Mouse (Mus musculus) liver, embryonic 16.5 days (tissue): ENCODE measurements at regions not wholly inside any gene's neighbourhood (a gene's known extent, or its start where the extent isn't known, plus 50 kb on each side); places are given as distances from the start of the nearest gene placed in this dataset.

ENCODE experiments used
- ATAC-seq: fragments of 200-750 bp; cut with Nextera tagmentation; 2 replicates; pipeline ENCODE4 v1.8.0; 2017; ENCODE audit warnings: low read depth, mild to moderate bottlenecking, moderate number of reproducible peaks, moderate library complexity
- H3K27ac ChIP-seq: fragments of 300-500 bp; sonication (generic); 2 replicates; pipeline ENCODE4 v1.5.1; 2014; ENCODE audit warnings: mild to moderate bottlenecking, low read length
- H3K27me3 ChIP-seq: fragments of 300-500 bp; sonication (generic); 2 replicates; pipeline ENCODE4 v1.6.1; 2014; ENCODE audit warnings: low read depth, low read length, mixed read lengths; ENCODE audit not compliant: control insufficient read depth, insufficient read depth
- H3K36me3 ChIP-seq: fragments of 300-500 bp; sonication (generic); 2 replicates; pipeline ENCODE4 v1.6.1; 2014; ENCODE audit warnings: mild to moderate bottlenecking; ENCODE audit not compliant: control insufficient read depth, insufficient read depth
- H3K4me1 ChIP-seq: fragments of 300-500 bp; sonication (generic); 2 replicates; pipeline ENCODE4 v1.6.1; 2014; ENCODE audit warnings: low read depth, low read length, mixed read lengths; ENCODE audit not compliant: control insufficient read depth
- H3K4me2 ChIP-seq: fragments of 300-500 bp; sonication (generic); 2 replicates; pipeline ENCODE4 v1.6.1; 2014; ENCODE audit warnings: low read depth, low read length, mixed read lengths
- H3K4me3 ChIP-seq: fragments of 300-500 bp; sonication (generic); 2 replicates; pipeline ENCODE4 v1.5.1; 2014; ENCODE audit warnings: low read depth, mild to moderate bottlenecking, low read length
- H3K9ac ChIP-seq: fragments of 300-500 bp; sonication (generic); 2 replicates; pipeline ENCODE4 v1.6.1; 2014; ENCODE audit warnings: low read depth, low read length
- H3K9me3 ChIP-seq: fragments of 300-500 bp; sonication (generic); replicated peaks from 2 replicates; pipeline ENCODE4 v1.6.1; 2016; ENCODE audit warnings: low read length; ENCODE audit not compliant: control insufficient read depth
- WGBS: fragments of 180-500 bp; shearing (Covaris S2); extraction: QIAGEN DNeasy Blood & Tissue Kit; methylation state at CpG from one replicate; pipeline ENCODE4 v1.1.7; 2014; ENCODE audit not compliant: insufficient replicate concordance; 5-methylcytosine and 5-hydroxymethylcytosine counted together

GRCm38 (mm10) chr13:101915948-101916594, 148.1 kb upstream of the Pik3r1 start:
- Histone ChIP-seq H3K4me3 (no peak overlapping the region), H3K4me2 (no peak overlapping the region), H3K27me3 (no peaks in the 10 kb centered on the region), H3K9ac (no peak overlapping the region), H3K4me1 (peaks cover 9% of the 10 kb centered on the region), H3K27ac (peak overlapping the region; percentile 75), H3K9me3 (no peaks in the 10 kb centered on the region), H3K36me3 (no peaks in the 10 kb centered on the region)
- ATAC-seq: peak; percentile 77
- WGBS: 38% methylated on average over 6 of the region's 6 CpGs

- no peak overlapping the region for H3K4me3 ChIP-seq
- no peak overlapping the region for H3K27ac ChIP-seq
- no peak overlapping the region for H3K9ac ChIP-seq
- peaks cover 9% of the 10 kb centered on the region for H3K4me1 ChIP-seq
- no peak for ATAC-seq
- no peak overlapping the region for H3K4me2 ChIP-seq
- no peaks in the 10 kb centered on the region for H3K9me3 ChIP-seq
- no peaks in the 10 kb centered on the region for H3K27me3 ChIP-seq
- no peaks in the 10 kb centered on the region for H3K36me3 ChIP-seq
- 72% methylated on average over 5 of the region's 5 CpGs for WGBS
Measured at GRCm38 (mm10) chr13:101916876-101917275, 148.9 kb upstream of the Pik3r1 start.

- Histone ChIP-seq H3K9ac (no peak overlapping the region), H3K4me3 (no peak overlapping the region), H3K4me1 (peaks cover 9% of the 10 kb centered on the region), H3K27me3 (no peaks in the 10 kb centered on the region), H3K27ac (no peak overlapping the region), H3K9me3 (no peaks in the 10 kb centered on the region), H3K36me3 (no peaks in the 10 kb centered on the region), H3K4me2 (no peak overlapping the region)
- WGBS: 57% methylated on average over 3 of the region's 3 CpGs
- ATAC-seq: no peak
Measured at GRCm38 (mm10) chr13:101918185-101918584, 150.2 kb upstream of the Pik3r1 start.

- peaks cover 9% of the 10 kb centered on the region for H3K4me1 ChIP-seq
- no peak overlapping the region for H3K27ac ChIP-seq
- no peak for ATAC-seq
- no peak overlapping the region for H3K4me3 ChIP-seq
- H3K36me3 ChIP-seq: no peaks in the 10 kb centered on the region
- no peak overlapping the region for H3K9ac ChIP-seq
- no peaks in the 10 kb centered on the region for H3K9me3 ChIP-seq
- H3K4me2 ChIP-seq: no peak overlapping the region
- no peaks in the 10 kb centered on the region for H3K27me3 ChIP-seq
- WGBS: 59% methylated on average over 5 of the region's 5 CpGs
Measured at GRCm38 (mm10) chr13:101919266-101919665, 151.2 kb upstream of the Pik3r1 start.

- Histone ChIP-seq H3K4me3 (no peak overlapping the region), H3K27me3 (no peaks in the 10 kb centered on the region), H3K9ac (no peak overlapping the region), H3K4me2 (no peak overlapping the region), H3K9me3 (no peaks in the 10 kb centered on the region), H3K4me1 (peaks cover 3% of the 10 kb centered on the region; the same call in 1 of the 2 replicates), H3K36me3 (no peaks in the 10 kb centered on the region), H3K27ac (no peak overlapping the region)
- ATAC-seq: no peak
- 57% methylated on average over 3 of the region's 3 CpGs for WGBS
Measured at GRCm38 (mm10) chr13:101920384-101920783, 152.4 kb upstream of the Pik3r1 start.

- H3K36me3 ChIP-seq: no peaks in the 10 kb centered on the region
- H3K9me3 ChIP-seq: no peaks in the 10 kb centered on the region
- no peak overlapping the region for H3K4me3 ChIP-seq
- ATAC-seq: no peak
- no peaks in the 10 kb centered on the region for H3K4me1 ChIP-seq
- H3K9ac ChIP-seq: no peak overlapping the region
- no peak overlapping the region for H3K4me2 ChIP-seq
- WGBS: 55% methylated on average over 2 of the region's 2 CpGs
- no peak overlapping the region for H3K27ac ChIP-seq
- H3K27me3 ChIP-seq: no peaks in the 10 kb centered on the region
Measured at GRCm38 (mm10) chr13:101924637-101925036, 156.6 kb upstream of the Pik3r1 start.

- Histone ChIP-seq H3K27ac (no peak overlapping the region), H3K4me2 (no peak overlapping the region), H3K4me1 (no peaks in the 10 kb centered on the region), H3K36me3 (no peaks in the 10 kb centered on the region), H3K4me3 (no peak overlapping the region), H3K9ac (no peak overlapping the region), H3K27me3 (no peaks in the 10 kb centered on the region), H3K9me3 (no peaks in the 10 kb centered on the region)
- ATAC-seq: no peak
- WGBS: 62% methylated on average over 4 of the region's 4 CpGs
Measured at GRCm38 (mm10) chr13:101931264-101931663, 163.2 kb upstream of the Pik3r1 start.

- H3K4me3 ChIP-seq: no peak overlapping the region
- ATAC-seq: no peak
- 41% methylated on average over 1 of the region's 1 CpGs for WGBS
Measured at GRCm38 (mm10) chr13:101931882-101932281, 163.9 kb upstream of the Pik3r1 start.

GRCm38 (mm10) chr13:101935843-101936242, 167.8 kb upstream of the Pik3r1 start:
- H3K9me3 ChIP-seq: no peaks in the 10 kb centered on the region
- no peaks in the 10 kb centered on the region for H3K27me3 ChIP-seq
- H3K4me2 ChIP-seq: no peak overlapping the region
- no peak overlapping the region for H3K27ac ChIP-seq
- H3K9ac ChIP-seq: no peak overlapping the region
- no peak for ATAC-seq
- 42% methylated on average over 4 of the region's 4 CpGs for WGBS
- no peak overlapping the region for H3K4me3 ChIP-seq
- no peaks in the 10 kb centered on the region for H3K36me3 ChIP-seq
- H3K4me1 ChIP-seq: no peaks in the 10 kb centered on the region

More at GRCm38 (mm10) chr13:101931882-101932281, 163.9 kb upstream of the Pik3r1 start:
- Histone ChIP-seq H3K4me2 (no peak overlapping the region), H3K36me3 (no peaks in the 10 kb centered on the region), H3K9ac (no peak overlapping the region), H3K9me3 (no peaks in the 10 kb centered on the region), H3K27me3 (no peaks in the 10 kb centered on the region), H3K4me1 (no peaks in the 10 kb centered on the region), H3K27ac (no peak overlapping the region)
